Mouse (Mus musculus): ENCODE measurements around the gene Lrrc75b. TPM values are rescaled to one million over a fixed set of nuclear protein-coding genes. Genes with fewer than 3 reads are reported as not detected.
A peak's percentile ranks its signal among the peaks of the same experiment; 100 is the strongest.
"Not testable (repeated sequence)": the region's sequence is repeated elsewhere in the genome, so short reads cannot be mapped to it uniquely, and the experiment has no call there.

The Lrrc75b gene
- polyA plus RNA-seq, 1 experiment from 2014 or later, result 0.77 TPM

GRCm38 (mm10) chr10:75535423-75535822, 24.7 kb downstream of the Lrrc75b start:
- Histone ChIP-seq H3K4me3 (ENCODE audit: low read depth, low read length) (no peak overlapping the region), H3K4me1 (ENCODE audit: control insufficient read depth, insufficient read depth, low read length) (no peaks in the 10 kb centered on the region), H3K27ac (replicated peaks; ENCODE audit: low read depth, low read length) (no peak overlapping the region), H3K36me3 (ENCODE audit: control insufficient read depth, insufficient read depth, low read length) (peaks cover 23% of the 10 kb centered on the region; the same call in 1 of the 2 replicates), H3K9me3 (ENCODE audit: control insufficient read depth, low read length) (no peaks in the 10 kb centered on the region), H3K4me2 (ENCODE audit: low read depth, severe bottlenecking) (no peak overlapping the region), H3K27me3 (ENCODE audit: control insufficient read depth, insufficient read depth, low read length) (no peaks in the 10 kb centered on the region), H3K9ac (ENCODE audit: low read length) (no peak overlapping the region)
- ATAC-seq (ENCODE audit: insufficient number of reproducible peaks, low FRiP score, low TSS enrichment, low read depth) (no peak), DNase-seq (ENCODE audit: low spot score) (no peak)
- 94% methylated on average over 2 of the region's 2 CpGs for WGBS

- Histone ChIP-seq H3K4me1 (ENCODE audit: control insufficient read depth, insufficient read depth, low read length) (no peaks in the 10 kb centered on the region), H3K4me3 (ENCODE audit: low read depth, low read length) (no peak overlapping the region), H3K27me3 (ENCODE audit: control insufficient read depth, insufficient read depth, low read length) (no peaks in the 10 kb centered on the region), H3K27ac (replicated peaks; ENCODE audit: low read depth, low read length) (no peak overlapping the region), H3K36me3 (ENCODE audit: control insufficient read depth, insufficient read depth, low read length) (peaks cover 23% of the 10 kb centered on the region; the same call in 1 of the 2 replicates), H3K9ac (ENCODE audit: low read length) (no peak overlapping the region), H3K4me2 (ENCODE audit: low read depth, severe bottlenecking) (no peak overlapping the region), H3K9me3 (ENCODE audit: control insufficient read depth, low read length) (no peaks in the 10 kb centered on the region)
- ATAC-seq (ENCODE audit: insufficient number of reproducible peaks, low FRiP score, low TSS enrichment, low read depth) (no peak), DNase-seq (ENCODE audit: low spot score) (no peak)
- WGBS, result 92% methylated on average over 8 of the region's 8 CpGs
Observed at GRCm38 (mm10) chr10:75534934-75535333, 25.2 kb downstream of the Lrrc75b start.

- no peak overlapping the region for H3K9ac ChIP-seq (ENCODE audit: low read length)
- H3K36me3 ChIP-seq (ENCODE audit: control insufficient read depth, insufficient read depth, low read length), result peaks cover 23% of the 10 kb centered on the region; the same call in 1 of the 2 replicates
- WGBS, result 91% methylated on average over 8 of the region's 8 CpGs
- H3K4me1 ChIP-seq (ENCODE audit: control insufficient read depth, insufficient read depth, low read length), result no peaks in the 10 kb centered on the region
- H3K4me3 ChIP-seq (ENCODE audit: low read depth, low read length), result no peak overlapping the region
- DNase-seq (ENCODE audit: low spot score), result no peak
- no peak overlapping the region for H3K4me2 ChIP-seq (ENCODE audit: low read depth, severe bottlenecking)
- H3K27me3 ChIP-seq (ENCODE audit: control insufficient read depth, insufficient read depth, low read length), result no peaks in the 10 kb centered on the region
- no peak overlapping the region for H3K27ac ChIP-seq (replicated peaks; ENCODE audit: low read depth, low read length)
- no peak for ATAC-seq (ENCODE audit: insufficient number of reproducible peaks, low FRiP score, low TSS enrichment, low read depth)
- no peaks in the 10 kb centered on the region for H3K9me3 ChIP-seq (ENCODE audit: control insufficient read depth, low read length)
Observed at GRCm38 (mm10) chr10:75534216-75534615, 25.9 kb downstream of the Lrrc75b start.

GRCm38 (mm10) chr10:75531532-75532090, 28.5 kb downstream of the Lrrc75b start:
- Histone ChIP-seq H3K27ac (replicated peaks; ENCODE audit: low read depth, low read length) (no peak overlapping the region), H3K4me2 (ENCODE audit: low read depth, severe bottlenecking) (no peak overlapping the region), H3K4me1 (ENCODE audit: control insufficient read depth, insufficient read depth, low read length) (no peaks in the 10 kb centered on the region), H3K4me3 (ENCODE audit: low read depth, low read length) (no peak overlapping the region), H3K9me3 (ENCODE audit: control insufficient read depth, low read length) (no peaks in the 10 kb centered on the region), H3K36me3 (ENCODE audit: control insufficient read depth, insufficient read depth, low read length) (peaks cover 23% of the 10 kb centered on the region; the same call in 1 of the 2 replicates), H3K9ac (ENCODE audit: low read length) (no peak overlapping the region), H3K27me3 (ENCODE audit: control insufficient read depth, insufficient read depth, low read length) (no peaks in the 10 kb centered on the region)
- DNase-seq (ENCODE audit: low spot score), result no peak
- no peak for ATAC-seq (ENCODE audit: insufficient number of reproducible peaks, low FRiP score, low TSS enrichment, low read depth)
- WGBS, result 90% methylated on average over 9 of the region's 9 CpGs

GRCm38 (mm10) chr10:75530322-75530721, 29.8 kb downstream of the Lrrc75b start:
- Histone ChIP-seq H3K36me3 (ENCODE audit: control insufficient read depth, insufficient read depth, low read length) (peaks cover 20% of the 10 kb centered on the region; the same call in 1 of the 2 replicates), H3K9me3 (ENCODE audit: control insufficient read depth, low read length) (no peaks in the 10 kb centered on the region), H3K4me3 (ENCODE audit: low read depth, low read length) (no peak overlapping the region), H3K9ac (ENCODE audit: low read length) (no peak overlapping the region), H3K27me3 (ENCODE audit: control insufficient read depth, insufficient read depth, low read length) (no peaks in the 10 kb centered on the region), H3K4me2 (ENCODE audit: low read depth, severe bottlenecking) (no peak overlapping the region), H3K4me1 (ENCODE audit: control insufficient read depth, insufficient read depth, low read length) (no peaks in the 10 kb centered on the region), H3K27ac (replicated peaks; ENCODE audit: low read depth, low read length) (no peak overlapping the region)
- WGBS, result 90% methylated on average over 2 of the region's 2 CpGs
- DNase-seq (ENCODE audit: low spot score) (no peak), ATAC-seq (ENCODE audit: insufficient number of reproducible peaks, low FRiP score, low TSS enrichment, low read depth) (no peak)

- H3K27ac ChIP-seq (replicated peaks; ENCODE audit: low read depth, low read length); H3K4me2 ChIP-seq (ENCODE audit: low read depth, severe bottlenecking); H3K4me3 ChIP-seq (ENCODE audit: low read depth, low read length); H3K36me3 ChIP-seq (ENCODE audit: control insufficient read depth, insufficient read depth, low read length); ATAC-seq (ENCODE audit: insufficient number of reproducible peaks, low FRiP score, low TSS enrichment, low read depth); H3K27me3 ChIP-seq (ENCODE audit: control insufficient read depth, insufficient read depth, low read length); H3K9me3 ChIP-seq (ENCODE audit: control insufficient read depth, low read length); H3K4me1 ChIP-seq (ENCODE audit: control insufficient read depth, insufficient read depth, low read length); H3K9ac ChIP-seq (ENCODE audit: low read length); DNase-seq (ENCODE audit: low spot score): not testable (repeated sequence)
- 92% methylated on average over 9 of the region's 9 CpGs for WGBS
Observed at GRCm38 (mm10) chr10:75525450-75525849, 34.7 kb downstream of the Lrrc75b start.

- H3K27ac ChIP-seq (replicated peaks; ENCODE audit: low read depth, low read length), result no peak overlapping the region
- no peak overlapping the region for H3K4me2 ChIP-seq (ENCODE audit: low read depth, severe bottlenecking)
- no peak for DNase-seq (ENCODE audit: low spot score)
- H3K36me3 ChIP-seq (ENCODE audit: control insufficient read depth, insufficient read depth, low read length), result peaks cover 10% of the 10 kb centered on the region; the same call in 1 of the 2 replicates
- H3K27me3 ChIP-seq (ENCODE audit: control insufficient read depth, insufficient read depth, low read length), result no peaks in the 10 kb centered on the region
- H3K9me3 ChIP-seq (ENCODE audit: control insufficient read depth, low read length), result no peaks in the 10 kb centered on the region
- no peak overlapping the region for H3K4me3 ChIP-seq (ENCODE audit: low read depth, low read length)
- no peak for ATAC-seq (ENCODE audit: insufficient number of reproducible peaks, low FRiP score, low TSS enrichment, low read depth)
- H3K9ac ChIP-seq (ENCODE audit: low read length), result no peak overlapping the region
- WGBS, result 85% methylated on average over 4 of the region's 4 CpGs
- peaks cover 7% of the 10 kb centered on the region for H3K4me1 ChIP-seq (ENCODE audit: control insufficient read depth, insufficient read depth, low read length)
Observed at GRCm38 (mm10) chr10:75521643-75522042, 38.5 kb downstream of the Lrrc75b start.

- DNase-seq (ENCODE audit: low spot score) (no peak), ATAC-seq (ENCODE audit: insufficient number of reproducible peaks, low FRiP score, low TSS enrichment, low read depth) (no peak)
- Histone ChIP-seq H3K9me3 (ENCODE audit: control insufficient read depth, low read length) (no peaks in the 10 kb centered on the region), H3K36me3 (ENCODE audit: control insufficient read depth, insufficient read depth, low read length) (peaks cover 8% of the 10 kb centered on the region; the same call in 1 of the 2 replicates), H3K4me2 (ENCODE audit: low read depth, severe bottlenecking) (no peak overlapping the region), H3K4me3 (ENCODE audit: low read depth, low read length) (no peak overlapping the region), H3K27ac (replicated peaks; ENCODE audit: low read depth, low read length) (no peak overlapping the region), H3K27me3 (ENCODE audit: control insufficient read depth, insufficient read depth, low read length) (no peaks in the 10 kb centered on the region), H3K4me1 (ENCODE audit: control insufficient read depth, insufficient read depth, low read length) (peaks cover 12% of the 10 kb centered on the region), H3K9ac (ENCODE audit: low read length) (no peak overlapping the region)
- 93% methylated on average over 5 of the region's 5 CpGs for WGBS
Observed at GRCm38 (mm10) chr10:75520581-75520980, 39.5 kb downstream of the Lrrc75b start.

GRCm38 (mm10) chr10:75517758-75518143, 42.4 kb downstream of the Lrrc75b start, which contains the start of gene Gucd1:
Gene Gucd1 (minus strand): TSS chr10:75517972.
- WGBS, result under 1% methylated on average over 20 of the region's 20 CpGs
- Histone ChIP-seq H3K9me3 (ENCODE audit: control insufficient read depth, low read length) (no peaks in the 10 kb centered on the region), H3K36me3 (ENCODE audit: control insufficient read depth, insufficient read depth, low read length) (peaks cover 4% of the 10 kb centered on the region; the same call in 1 of the 2 replicates), H3K4me1 (ENCODE audit: control insufficient read depth, insufficient read depth, low read length) (peaks cover 15% of the 10 kb centered on the region), H3K27me3 (ENCODE audit: control insufficient read depth, insufficient read depth, low read length) (no peaks in the 10 kb centered on the region), H3K27ac (replicated peaks; ENCODE audit: low read depth, low read length) (peak within 1 kb of the TSS; percentile 92), H3K9ac (ENCODE audit: low read length) (peak within 1 kb of the TSS; percentile 90), H3K4me3 (ENCODE audit: low read depth, low read length) (peak within 1 kb of the TSS; percentile 70), H3K4me2 (ENCODE audit: low read depth, severe bottlenecking) (peak within 1 kb of the TSS; percentile 81)
- DNase-seq (ENCODE audit: low spot score) (peak; percentile 99), ATAC-seq (ENCODE audit: insufficient number of reproducible peaks, low FRiP score, low TSS enrichment, low read depth) (peak; percentile 86)
